Mouse (Mus musculus) heart, adult 2 months (tissue): Measurements from ENCODE around the gene Cecr2. TPM values are rescaled to one million over a fixed set of nuclear protein-coding genes. Genes with fewer than 3 reads are reported as not detected.

Experiments used
- DNase-seq, 2 experiments: peaks; one replicate each; pipeline ENCODE4 v3.0.0; 2021
- H3K27ac ChIP-seq: fragments of 200-600 bp; 2 replicates; pipeline ENCODE4 v1.8.1; 2022
- H3K27me3 ChIP-seq: fragments of 200-500 bp; 2 replicates; pipeline ENCODE4 v1.6.1; 2012; ENCODE audit warnings: mild to moderate bottlenecking, low read length, inconsistent platforms, mixed read lengths; ENCODE audit not compliant: control insufficient read depth, insufficient read depth
- H3K36me3 ChIP-seq: fragments of 200-500 bp; 2 replicates; pipeline ENCODE4 v1.6.1; 2012; ENCODE audit warnings: low read length, inconsistent platforms; ENCODE audit not compliant: control insufficient read depth, insufficient read depth
- H3K4me1 ChIP-seq: fragments of 200-500 bp; 2 replicates; pipeline ENCODE4 v1.6.1; 2011; ENCODE audit warnings: low read length; ENCODE audit not compliant: control insufficient read depth, insufficient read depth
- H3K4me3 ChIP-seq: fragments of 200-600 bp; 2 replicates; pipeline ENCODE4 v1.8.1; 2022
- H3K79me2 ChIP-seq: fragments of 200-500 bp; replicated peaks from 2 replicates; pipeline ENCODE4 v1.6.1; 2012; ENCODE audit warnings: mild to moderate bottlenecking, inconsistent platforms, low read length, moderate library complexity, mixed read lengths; ENCODE audit not compliant: control insufficient read depth, insufficient read depth
- H3K9ac ChIP-seq: fragments of 200-500 bp; 2 replicates; pipeline ENCODE4 v1.6.1; 2012; ENCODE audit warnings: low read depth, mild to moderate bottlenecking, control low read depth, inconsistent platforms, low read length, mixed read lengths
- CTCF ChIP-seq: fragments of 200-600 bp; IDR thresholded peaks from 2 replicates; pipeline ENCODE4 v1.8.1; 2022; ENCODE audit warnings: antibody characterized with exemption, mild to moderate bottlenecking, moderate library complexity
- EP300 ChIP-seq: fragments of 200-500 bp; IDR thresholded peaks from 2 replicates; pipeline ENCODE4 v1.6.1; 2011; ENCODE audit warnings: low read depth, low read length, control low read depth; ENCODE audit not compliant: insufficient read depth
- POLR2A ChIP-seq: fragments of 200-500 bp; IDR thresholded peaks from 2 replicates; pipeline ENCODE4 v1.6.1; 2011; ENCODE audit warnings: mild to moderate bottlenecking, low read depth, low read length, control low read depth; ENCODE audit not compliant: insufficient read depth
- WGBS: fragments of 180-500 bp; shearing (Covaris S2); methylation state at CpG from one replicate; pipeline ENCODE4 v1.1.7; 2018; 5-methylcytosine and 5-hydroxymethylcytosine counted together
- intact Hi-C: fragments of 180-260 bp; cut with DNase I; formaldehyde crosslinking; loops from one replicate; pipeline ENCODE4 v1.15.1; 2025
- polyA plus RNA-seq: library from polyadenylated mRNA; depleted of rRNA; stranded (reverse); fragments of >200 nt; gene quantifications from 2 replicates; pipeline ENCODE4 v1.2.3, GENCODE M21; 2012
- total RNA-seq, 2 experiments: library from RNA; stranded (reverse); gene quantifications; 2 replicates each; pipeline ENCODE4 v1.2.3; 2021

Cecr2 gene
- total and polyA plus RNA-seq, 3 experiments, result 7.0 to 17.4 (median 12.9) TPM

DNA sequence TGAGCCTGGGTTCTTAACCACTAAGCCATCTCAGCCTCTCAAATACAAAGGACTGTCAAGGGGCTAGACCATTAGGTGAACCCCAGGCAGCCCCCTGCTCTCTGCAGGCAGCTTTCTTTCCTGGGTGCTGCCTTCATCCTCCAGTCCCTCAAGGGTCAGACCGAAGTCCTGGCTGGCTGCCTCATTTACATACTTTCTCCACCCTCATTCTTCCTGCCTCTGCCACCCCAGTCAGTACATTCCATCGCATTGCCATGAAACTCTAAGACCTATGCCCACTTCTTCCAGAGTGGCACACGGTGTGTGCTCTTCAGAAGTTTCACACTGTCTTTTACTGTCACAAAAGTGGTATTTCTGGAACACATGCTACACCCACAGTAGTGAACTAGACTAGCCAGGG lies 112.1 kb downstream of the Cecr2 start:
- H3K4me1 ChIP-seq, result no peaks in the 10 kb centered on the region
- no peaks in the 10 kb centered on the region for H3K27me3 ChIP-seq
- TF ChIP-seq EP300, result no peak
- no peak for TF ChIP-seq POLR2A
- TF ChIP-seq CTCF, result no peak
- H3K79me2 ChIP-seq, result no peaks in the 10 kb centered on the region
- no peak overlapping the region for H3K27ac ChIP-seq
- intact Hi-C loops, result no loop called here
- no peak overlapping the region for H3K9ac ChIP-seq
- H3K36me3 ChIP-seq, result no peaks in the 10 kb centered on the region
- DNase-seq, result no peak
- no peak overlapping the region for H3K4me3 ChIP-seq
- WGBS, result 62% methylated on average over 3 of the region's 3 CpGs

DNA sequence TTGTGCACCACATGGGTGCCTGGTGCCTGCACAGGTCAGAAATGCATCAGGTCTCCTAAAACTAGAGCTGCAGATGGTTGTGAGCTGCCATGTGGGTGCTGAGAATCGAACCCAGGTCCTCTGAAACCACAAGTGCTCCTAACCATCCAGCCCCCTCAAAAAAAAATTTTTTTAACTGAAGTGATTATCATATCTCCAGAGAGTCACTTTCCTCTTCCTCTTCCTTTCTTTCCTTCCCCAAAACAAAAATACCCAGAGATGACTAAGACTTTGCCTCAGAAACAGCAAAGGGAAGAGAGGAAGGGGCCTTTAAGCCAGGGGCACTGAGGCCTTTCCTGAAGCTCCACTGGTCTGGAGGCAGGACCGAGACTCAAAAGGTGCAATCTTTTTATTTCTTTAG lies 116.8 kb downstream of the Cecr2 start:
- intact Hi-C loops, result no loop called here

DNA sequence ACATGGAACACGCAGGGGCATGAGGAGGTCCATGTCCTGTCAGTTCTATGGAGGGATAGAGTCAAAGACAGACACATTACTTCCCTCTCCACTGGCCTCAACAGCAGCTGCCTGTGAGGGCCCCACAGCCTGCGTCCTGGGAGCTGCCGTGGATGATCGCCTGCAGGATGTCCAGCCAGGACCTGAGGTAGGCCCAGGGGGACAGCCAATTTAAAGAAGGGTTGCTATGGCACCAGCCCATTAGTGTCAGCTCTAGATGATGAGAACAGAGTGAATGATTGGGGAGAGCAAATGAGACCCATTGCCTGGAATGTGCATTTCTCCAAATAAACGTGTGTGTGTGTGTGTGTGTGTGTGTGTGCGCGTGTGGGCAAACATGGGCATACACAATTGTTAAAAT lies 118.2 kb downstream of the Cecr2 start:
- 74% methylated on average over 7 of the region's 7 CpGs for WGBS
- no peak for DNase-seq
- Histone ChIP-seq H3K9ac (no peak overlapping the region), H3K36me3 (no peaks in the 10 kb centered on the region), H3K4me3 (no peak overlapping the region), H3K4me1 (no peaks in the 10 kb centered on the region), H3K79me2 (no peaks in the 10 kb centered on the region), H3K27ac (no peak overlapping the region), H3K27me3 (no peaks in the 10 kb centered on the region)
- no peak for TF ChIP-seq EP300
- no peak for TF ChIP-seq POLR2A
- TF ChIP-seq CTCF, result no peak
- intact Hi-C loops, result no loop called here

More for the DNA sequence above, 116.8 kb downstream of the Cecr2 start:
- H3K4me1 ChIP-seq, result no peaks in the 10 kb centered on the region
- TF ChIP-seq POLR2A, result no peak
- H3K4me3 ChIP-seq, result no peak overlapping the region
- H3K36me3 ChIP-seq, result no peaks in the 10 kb centered on the region
- H3K27me3 ChIP-seq, result no peaks in the 10 kb centered on the region
- H3K79me2 ChIP-seq, result no peaks in the 10 kb centered on the region
- no peak overlapping the region for H3K9ac ChIP-seq
- DNase-seq, result no peak
- 67% methylated on average over 2 of the region's 2 CpGs for WGBS
- H3K27ac ChIP-seq, result no peak overlapping the region

DNA sequence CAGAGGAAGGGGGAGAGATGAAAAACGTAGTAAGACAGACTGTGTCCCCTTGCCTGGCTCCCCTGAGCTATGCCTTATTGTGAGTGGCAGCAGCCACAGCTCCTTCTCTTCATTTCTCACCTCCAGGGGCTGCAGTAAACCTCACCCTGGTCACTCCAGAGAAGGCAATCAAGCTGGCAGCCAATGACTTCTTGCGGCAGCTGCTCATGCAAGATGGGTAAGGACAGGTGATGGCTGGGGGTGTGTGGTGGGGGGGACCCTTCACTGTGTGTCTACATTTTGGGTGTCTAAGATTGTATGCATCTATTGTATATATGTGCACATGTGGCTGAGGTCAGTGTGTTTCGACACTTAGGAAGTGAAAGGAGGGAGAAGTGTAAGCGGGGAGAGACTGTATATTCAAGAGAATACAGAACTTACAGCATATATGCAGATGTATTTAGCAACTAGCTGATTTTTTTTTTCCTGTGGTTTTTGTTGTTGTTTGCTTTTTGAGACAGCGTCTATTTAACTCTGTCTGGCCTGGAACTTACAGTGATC lies 122.0 kb downstream of the Cecr2 start:
- 82% methylated on average over 5 of the region's 5 CpGs for WGBS
- DNase-seq, result no peak
- Histone ChIP-seq H3K27ac (no peak overlapping the region), H3K36me3 (no peaks in the 10 kb centered on the region), H3K27me3 (no peaks in the 10 kb centered on the region), H3K4me3 (no peak overlapping the region), H3K79me2 (no peaks in the 10 kb centered on the region), H3K9ac (no peak overlapping the region), H3K4me1 (no peaks in the 10 kb centered on the region)
- no peak for TF ChIP-seq POLR2A
- TF ChIP-seq EP300, result no peak
- TF ChIP-seq CTCF, result no peak
- intact Hi-C loops, result no loop called here

DNA sequence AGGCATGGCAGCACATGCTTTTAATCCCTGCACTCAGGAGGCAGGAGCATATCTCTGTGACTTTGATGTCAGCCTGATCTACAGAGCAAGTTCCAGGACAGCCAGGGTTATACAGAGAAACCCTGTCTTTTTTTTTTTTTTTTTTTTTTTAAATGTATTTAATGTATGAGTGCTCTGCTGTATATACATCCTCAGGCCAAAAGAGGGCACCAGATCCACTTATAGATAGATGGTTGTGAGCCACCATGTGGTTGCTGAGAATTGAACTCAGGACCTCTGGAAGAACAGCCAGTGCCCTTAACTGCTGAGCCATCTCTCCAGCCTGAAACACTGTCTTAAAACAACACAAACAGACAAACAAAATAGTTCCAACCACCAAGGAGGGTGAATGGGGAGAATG lies 122.7 kb downstream of the Cecr2 start:
- Histone ChIP-seq H3K4me1 (no peaks in the 10 kb centered on the region), H3K36me3 (no peaks in the 10 kb centered on the region), H3K79me2 (no peaks in the 10 kb centered on the region), H3K27ac (no peak overlapping the region), H3K9ac (no peak overlapping the region), H3K27me3 (no peaks in the 10 kb centered on the region), H3K4me3 (no peak overlapping the region)
- no peak for TF ChIP-seq EP300
- TF ChIP-seq CTCF, result peak; percentile 25; the same call in 1 of the 2 replicates
- no peak for DNase-seq
- intact Hi-C loops, result no loop called here

DNA sequence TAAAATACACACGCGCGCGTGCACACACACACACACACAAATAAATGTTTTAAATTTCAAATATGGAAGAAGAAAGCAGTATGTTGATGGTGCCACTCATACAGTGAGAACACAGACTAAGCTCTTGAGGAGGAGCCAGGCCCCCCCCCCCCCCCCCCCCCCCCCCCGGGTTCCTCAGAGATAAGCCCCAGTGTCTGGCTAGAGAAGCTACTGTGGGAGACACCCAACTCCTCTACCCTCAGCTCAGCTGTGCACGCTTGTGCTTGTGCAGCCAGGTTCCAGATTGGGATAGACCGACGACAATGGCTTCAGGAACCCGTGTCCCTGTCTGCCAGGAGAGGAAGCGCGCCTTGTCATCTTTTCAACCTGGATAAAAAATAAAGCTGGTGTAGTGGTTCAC lies 124.0 kb downstream of the Cecr2 start:
- Histone ChIP-seq H3K27ac (no peak overlapping the region), H3K36me3 (no peaks in the 10 kb centered on the region), H3K79me2 (no peaks in the 10 kb centered on the region), H3K4me3 (no peak overlapping the region), H3K27me3 (no peaks in the 10 kb centered on the region), H3K4me1 (no peaks in the 10 kb centered on the region), H3K9ac (no peak overlapping the region)
- intact Hi-C loops, result no loop called here
- no peak for TF ChIP-seq POLR2A
- no peak for TF ChIP-seq CTCF
- no peak for TF ChIP-seq EP300
- DNase-seq, result no peak
- WGBS, result 65% methylated on average over 11 of the region's 11 CpGs
